8 mouse cellular contexts compared by ENCODE assay signal in the genomic region with DNA sequence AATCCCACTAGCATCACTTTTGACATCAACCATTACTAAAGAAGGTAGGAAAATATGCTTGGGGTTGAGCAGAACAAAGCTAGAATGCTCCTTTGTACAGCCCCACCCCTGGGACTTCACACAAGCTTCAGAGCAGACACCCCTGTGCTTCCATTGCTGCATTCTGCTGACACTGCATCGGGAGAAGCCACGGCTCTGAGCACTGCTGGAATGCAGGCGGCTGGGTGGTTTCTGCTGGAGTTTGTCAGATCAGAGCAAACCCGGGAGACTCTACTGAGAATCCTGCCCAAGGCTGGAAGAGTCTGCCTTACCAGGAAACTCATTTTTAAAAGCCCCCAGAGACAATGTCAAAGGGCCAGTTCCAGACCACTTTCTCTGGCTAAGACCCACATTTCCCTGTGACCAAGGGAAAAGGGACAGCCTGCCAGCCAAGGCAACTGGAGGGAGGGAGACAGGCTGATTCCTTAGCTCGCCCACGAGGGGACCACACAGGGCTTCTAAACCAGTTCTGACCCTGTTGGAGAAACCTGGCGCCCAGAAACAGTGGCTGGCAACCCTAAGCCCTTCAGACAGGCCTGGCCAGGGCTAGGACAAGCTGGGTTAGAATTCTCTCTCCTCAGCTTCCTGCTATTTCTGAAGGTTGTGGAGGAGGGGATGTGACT. TPM values are rescaled to one million over a fixed set of nuclear protein-coding genes. Genes with fewer than 3 reads are reported as not detected.
A peak's percentile ranks its signal among the peaks of the same experiment; 100 is the strongest.
DNase-seq lines count a peak whose midpoint lies in the region; ATAC-seq and TF ChIP-seq lines count a peak whose summit lies in the region.

No protein-coding gene starts in this region.

- WGBS in liver, embryonic 11.5 days = 56% methylated on average over 7 of the region's 7 CpGs
- WGBS in liver, embryonic 14.5 days (ENCODE audit: insufficient replicate concordance) = 60% methylated on average over 7 of the region's 7 CpGs

- no peak for TF ChIP-seq EP300 in liver, embryonic 14.5 days (IDR thresholded peaks at IDR 0.05; ENCODE audit: low read depth)

- H3K9ac ChIP-seq in liver, embryonic 11.5 days (ENCODE audit: low read depth, low read length) = no peak overlapping the region
- H3K9ac ChIP-seq in liver, embryonic 14.5 days (replicated peaks) = peak overlapping the region; percentile 0; the same call in 1 of the 2 replicates

- no peak for ATAC-seq in liver, embryonic 11.5 days (replicated peaks; ENCODE audit: low FRiP score)
- no peak for ATAC-seq in liver, embryonic 14.5 days (ENCODE audit: insufficient read depth)
- ATAC-seq in activated CD4-positive, CD25-positive, alpha-beta regulatory T cell, adult 4 months = no peak

- peaks cover 42% of the 10 kb centered on the region for H3K4me1 ChIP-seq in liver, embryonic 11.5 days (replicated peaks; ENCODE audit: control insufficient read depth, insufficient read depth, low read length)
- peaks cover 51 to 52% of the 10 kb centered on the region in 2 experiments for H3K4me1 ChIP-seq in liver, embryonic 14.5 days (replicated peaks; ENCODE audit: control insufficient read depth in 2 of 2, insufficient read depth in 2 of 2, low read length in 1 of 2)

- H3K36me3 ChIP-seq in liver, embryonic 11.5 days (ENCODE audit: control insufficient read depth, insufficient read depth, low read length) = no peaks in the 10 kb centered on the region
- peaks cover 4% of the 10 kb centered on the region for H3K36me3 ChIP-seq in liver, embryonic 14.5 days (replicated peaks; ENCODE audit: control insufficient read depth, insufficient read depth, low read depth)

- no peaks in the 10 kb centered on the region for H3K9me3 ChIP-seq in liver, embryonic 11.5 days (ENCODE audit: control insufficient read depth, low read length)
- no peaks in the 10 kb centered on the region for H3K9me3 ChIP-seq in liver, embryonic 14.5 days (ENCODE audit: control insufficient read depth, low read length)

- intact Hi-C loops in gastrocnemius, postnatal 14 days (cut with DNase I; ENCODE audit: low total_unique reads) = no loop called here

- H3K27ac ChIP-seq in liver, embryonic 11.5 days (ENCODE audit: low read depth, low read length) = peak overlapping the region; percentile 67; the same call in 1 of the 2 replicates
- H3K27ac ChIP-seq in liver, embryonic 14.5 days = peak overlapping the region; percentile 51; the same call in 1 of the 2 replicates

- DNase-seq in liver, embryonic 11.5 days (ENCODE audit: low spot score) = no peak
- DNase-seq in liver = no peak
- DNase-seq in gastrocnemius, postnatal 14 days = peak; percentile 54
- DNase-seq in heart, postnatal 4 days = peak; percentile 39
- DNase-seq in liver, embryonic 14.5 days (ENCODE audit: low read depth in 3 of 3, low spot score in 3 of 3) = no peak
- no peak for DNase-seq in urinary bladder, postnatal 10 days (ENCODE audit: low spot score)
- no peak for DNase-seq in urinary bladder, adult 2 months (ENCODE audit: low spot score)

- H3K4me2 ChIP-seq in liver, embryonic 11.5 days = no peak overlapping the region
- H3K4me2 ChIP-seq in liver, embryonic 14.5 days (ENCODE audit: low read depth) = no peak overlapping the region

- H3K27me3 ChIP-seq in liver, embryonic 11.5 days (replicated peaks; ENCODE audit: control insufficient read depth, insufficient read depth, low read length) = no peaks in the 10 kb centered on the region
- no peaks in the 10 kb centered on the region for H3K27me3 ChIP-seq in liver, embryonic 14.5 days (ENCODE audit: control insufficient read depth, insufficient read depth, low read length)

- H3K4me3 ChIP-seq in liver, embryonic 11.5 days (ENCODE audit: low read depth, low read length) = no peak overlapping the region
- H3K4me3 ChIP-seq in liver, embryonic 14.5 days (ENCODE audit: insufficient read depth in 1 of 2, low read depth in 2 of 2, low read length in 2 of 2) = no peak overlapping the region

- no peak for TF ChIP-seq CTCF in liver, embryonic 14.5 days (IDR thresholded peaks at IDR 0.05; ENCODE audit: low read depth)

RNA-seq across cellular contexts. Expression of a gene that starts 21.2 kb away (rescaled TPM):
- polyA plus RNA-seq in liver, embryonic 11.5 days (2014; fragmentation: Nextera tagmentation; extraction: Ambion mirVana) = 74.2 and 76.3 TPM in 2 replicates
- total RNA-seq in gastrocnemius, postnatal 14 days (2021) = 10 to 100 TPM; 43.2 to 44.7 TPM
- 10 to 100 TPM; 58.2 to 59.5 TPM for total RNA-seq in heart, postnatal 4 days (2021)
- polyA plus RNA-seq in liver, embryonic 14.5 days (2012; rRNA removed) = 36.0 and 40.1 TPM in 2 replicates
- 44.3 and 46.3 TPM in 2 replicates for polyA plus RNA-seq in liver, embryonic 14.5 days (2014; fragmentation: Nextera tagmentation; extraction: Ambion mirVana)
- 10 to 100 TPM; 40.7 to 42.8 TPM for polyA plus RNA-seq in activated CD4-positive, CD25-positive, alpha-beta regulatory T cell, adult 4 months (2017; shearing (Covaris generic))
- polyA plus RNA-seq in urinary bladder, adult 2 months (2012; rRNA removed) = 144 and 148 TPM in 2 replicates

RNA-seq across cellular contexts. Expression of a gene that starts 26.1 kb away (rescaled TPM):
- polyA plus RNA-seq in liver, embryonic 11.5 days (2014; fragmentation: Nextera tagmentation; extraction: Ambion mirVana) = 13.8 and 16.4 TPM in 2 replicates
- total RNA-seq in gastrocnemius, postnatal 14 days (2021) = 1 to 10 TPM; 1.9 to 2.1 TPM
- under 1 TPM; 0.43 to 0.52 TPM for total RNA-seq in heart, postnatal 4 days (2021)
- 1.1 TPM in 2 replicates for polyA plus RNA-seq in liver, embryonic 14.5 days (2012; rRNA removed)
- 0.42 and 0.99 TPM in 2 replicates for polyA plus RNA-seq in liver, embryonic 14.5 days (2014; fragmentation: Nextera tagmentation; extraction: Ambion mirVana)
- not detected for polyA plus RNA-seq in activated CD4-positive, CD25-positive, alpha-beta regulatory T cell, adult 4 months (2017; shearing (Covaris generic))
- 0.49 and 0.52 TPM in 2 replicates for polyA plus RNA-seq in urinary bladder, adult 2 months (2012; rRNA removed)

RNA-seq across cellular contexts. Expression of a gene that starts 48.0 kb away (rescaled TPM):
- 6.4 and 8.9 TPM in 2 replicates for polyA plus RNA-seq in liver, embryonic 11.5 days (2014; fragmentation: Nextera tagmentation; extraction: Ambion mirVana)
- total RNA-seq in gastrocnemius, postnatal 14 days (2021) = 10 to 100 TPM; 10.1 to 11.2 TPM
- 10 to 100 TPM; 14.6 to 15.9 TPM for total RNA-seq in heart, postnatal 4 days (2021)
- 2.2 and 2.4 TPM in 2 replicates for polyA plus RNA-seq in liver, embryonic 14.5 days (2012; rRNA removed)
- 0.90 and 1.2 TPM in 2 replicates for polyA plus RNA-seq in liver, embryonic 14.5 days (2014; fragmentation: Nextera tagmentation; extraction: Ambion mirVana)
- polyA plus RNA-seq in activated CD4-positive, CD25-positive, alpha-beta regulatory T cell, adult 4 months (2017; shearing (Covaris generic)) = under 1 TPM; 0.43 to 0.62 TPM
- 56.7 and 64.7 TPM in 2 replicates for polyA plus RNA-seq in urinary bladder, adult 2 months (2012; rRNA removed)

Comparison
In these comparisons a context has a peak if more than half of its experiments do, and no peak if none do; other contexts are left out.
1. DNase-seq: peak in gastrocnemius, postnatal 14 days (single experiment) and heart, postnatal 4 days (single experiment); none in liver, embryonic 11.5 days (single experiment), liver (single experiment), liver, embryonic 14.5 days (0 of 3), urinary bladder, postnatal 10 days (single experiment) and urinary bladder, adult 2 months (single experiment).